Mouse (Mus musculus): ENCODE measurements around the gene Rmdn2. TPM values are rescaled to one million over a fixed set of nuclear protein-coding genes. Genes with fewer than 3 reads are reported as not detected.

The Rmdn2 gene
- polyA plus RNA-seq, 1 experiment from 2014 or later = 18.6 TPM

DNA sequence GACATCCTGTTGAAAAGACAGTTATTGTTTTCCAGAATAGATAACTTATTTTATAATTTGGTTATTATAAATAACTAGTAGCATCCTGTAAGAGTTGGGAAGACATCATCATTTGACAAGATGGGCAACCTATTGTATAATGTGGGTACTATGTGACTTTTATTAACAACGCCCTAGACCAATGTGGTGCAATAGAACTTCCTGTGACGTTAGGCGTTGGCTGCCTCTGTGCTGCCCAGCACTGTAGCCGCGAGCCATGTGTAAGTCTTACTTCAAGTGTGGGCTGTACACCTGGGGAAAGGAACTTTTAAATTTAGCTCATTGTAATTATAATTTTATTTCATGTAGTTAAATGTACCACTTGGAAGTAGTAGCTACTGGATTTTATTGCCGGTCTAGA is 10.4 kb downstream of the Rmdn2 start:
- Histone ChIP-seq H3K27ac (no peak overlapping the region), H3K27me3 (ENCODE audit: insufficient read depth, poor library complexity, severe bottlenecking) (no peaks in the 10 kb centered on the region), H3K9me3 (no peaks in the 10 kb centered on the region), H3K4me3 (no peak overlapping the region), H3K36me3 (0 out of 2 replicates have a peak, but pooled peaks cover 2% of the 10 kb centered on the region), H3K4me1 (peaks cover 2% of the 10 kb centered on the region; the same call in 1 of the 2 replicates)
- WGBS = 95% methylated on average over 6 of the region's 6 CpGs
- DNase-seq (ENCODE audit: low spot score) = no peak

GRCm38 (mm10) chr17:79622574-79622973 is 10.9 kb downstream of the Rmdn2 start:
- 0 out of 2 replicates have a peak, but pooled peaks cover 2% of the 10 kb centered on the region for H3K36me3 ChIP-seq
- H3K9me3 ChIP-seq = no peaks in the 10 kb centered on the region
- no peak overlapping the region for H3K27ac ChIP-seq
- H3K4me3 ChIP-seq = no peak overlapping the region
- 91% methylated on average over 7 of the region's 7 CpGs for WGBS
- no peak for DNase-seq (ENCODE audit: low spot score)
- H3K27me3 ChIP-seq (ENCODE audit: insufficient read depth, poor library complexity, severe bottlenecking) = no peaks in the 10 kb centered on the region
- peaks cover 2% of the 10 kb centered on the region; the same call in 1 of the 2 replicates for H3K4me1 ChIP-seq

DNA sequence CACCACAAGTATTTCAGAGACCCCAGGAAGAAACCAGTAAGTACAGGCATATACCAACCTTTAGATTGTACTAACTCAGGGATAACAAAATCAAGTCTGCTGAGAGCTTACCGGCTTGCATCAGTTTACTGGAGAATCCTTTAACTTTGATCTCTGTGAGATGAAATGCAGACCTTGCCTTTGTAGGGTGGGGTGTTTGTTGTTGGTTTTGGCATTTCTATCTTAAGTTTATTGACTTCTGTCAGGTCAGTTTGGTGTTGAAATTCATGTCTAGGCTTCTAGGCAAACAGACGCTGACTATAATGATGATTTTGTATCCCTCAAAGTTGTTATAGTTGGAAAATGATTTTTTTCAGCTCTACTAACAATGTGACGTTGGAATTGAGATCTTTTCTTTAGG is 12.2 kb downstream of the Rmdn2 start:
- H3K36me3 ChIP-seq = peaks cover 2% of the 10 kb centered on the region; the same call in 1 of the 2 replicates
- no peaks in the 10 kb centered on the region for H3K4me1 ChIP-seq
- no peaks in the 10 kb centered on the region for H3K27me3 ChIP-seq (ENCODE audit: insufficient read depth, poor library complexity, severe bottlenecking)
- no peak overlapping the region for H3K27ac ChIP-seq
- H3K4me3 ChIP-seq = no peak overlapping the region
- 70% methylated on average over 3 of the region's 3 CpGs for WGBS
- H3K9me3 ChIP-seq = no peaks in the 10 kb centered on the region
- DNase-seq (ENCODE audit: low spot score) = no peak

GRCm38 (mm10) chr17:79626241-79626816 is 14.7 kb downstream of the Rmdn2 start:
- H3K27ac ChIP-seq = no peak overlapping the region
- no peaks in the 10 kb centered on the region for H3K27me3 ChIP-seq (ENCODE audit: insufficient read depth, poor library complexity, severe bottlenecking)
- no peaks in the 10 kb centered on the region for H3K4me1 ChIP-seq
- peaks cover 2% of the 10 kb centered on the region; the same call in 1 of the 2 replicates for H3K36me3 ChIP-seq
- no peak overlapping the region for H3K4me3 ChIP-seq
- no peaks in the 10 kb centered on the region for H3K9me3 ChIP-seq
- WGBS = 87% methylated on average over 12 of the region's 12 CpGs
- no peak for DNase-seq (ENCODE audit: low spot score)

DNA sequence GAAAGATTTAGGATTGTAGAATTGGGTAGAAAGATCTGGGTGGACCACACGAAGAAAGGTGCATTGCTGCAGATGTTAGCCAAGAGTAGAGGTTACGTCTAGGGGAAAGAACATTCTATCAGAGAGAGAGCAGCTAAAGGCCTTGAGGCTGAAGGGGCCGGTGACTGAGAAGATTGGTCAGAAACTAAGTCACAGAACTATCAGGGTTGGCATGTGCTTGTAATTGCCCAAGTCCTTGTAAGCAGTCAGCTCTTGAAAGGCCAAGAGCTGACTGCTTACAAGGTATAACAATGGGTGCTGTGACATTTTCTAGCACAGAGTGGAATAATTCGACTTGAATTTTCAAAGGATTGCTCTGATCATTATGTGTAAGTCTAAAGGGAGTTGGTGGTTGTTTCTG is 38.2 kb downstream of the Rmdn2 start:
- Histone ChIP-seq H3K36me3 (peaks cover 3% of the 10 kb centered on the region; the same call in 1 of the 2 replicates), H3K4me3 (no peak overlapping the region), H3K27ac (no peak overlapping the region), H3K4me1 (no peaks in the 10 kb centered on the region), H3K9me3 (no peaks in the 10 kb centered on the region), H3K27me3 (ENCODE audit: insufficient read depth, poor library complexity, severe bottlenecking) (no peaks in the 10 kb centered on the region)
- 81% methylated on average over 4 of the region's 4 CpGs for WGBS
- no peak for DNase-seq (ENCODE audit: low spot score)

DNA sequence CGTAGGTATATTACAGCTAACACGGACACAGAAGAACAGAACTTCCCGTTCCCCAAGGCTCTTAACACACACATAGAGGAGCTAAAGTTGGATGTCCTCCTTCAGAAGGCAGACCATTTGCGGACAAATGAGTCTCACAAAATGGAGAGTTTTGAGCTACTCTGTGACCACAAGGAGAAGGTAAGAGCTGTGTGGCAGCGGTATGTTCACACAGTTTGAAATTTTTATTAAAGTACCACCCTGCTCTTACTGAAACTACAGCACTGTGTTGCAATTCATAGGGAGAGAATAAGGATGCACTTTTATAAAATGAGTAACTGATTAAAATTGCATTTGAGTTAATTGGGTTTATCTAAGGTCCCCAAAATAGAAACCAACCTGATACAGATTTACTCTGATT is 38.6 kb downstream of the Rmdn2 start:
- no peak for DNase-seq (ENCODE audit: low spot score)
- H3K4me1 ChIP-seq = no peaks in the 10 kb centered on the region
- H3K4me3 ChIP-seq = no peak overlapping the region
- H3K27me3 ChIP-seq (ENCODE audit: insufficient read depth, poor library complexity, severe bottlenecking) = no peaks in the 10 kb centered on the region
- H3K27ac ChIP-seq = no peak overlapping the region
- no peaks in the 10 kb centered on the region for H3K9me3 ChIP-seq
- 86% methylated on average over 5 of the region's 5 CpGs for WGBS
- H3K36me3 ChIP-seq = peaks cover 3% of the 10 kb centered on the region; the same call in 1 of the 2 replicates

DNA sequence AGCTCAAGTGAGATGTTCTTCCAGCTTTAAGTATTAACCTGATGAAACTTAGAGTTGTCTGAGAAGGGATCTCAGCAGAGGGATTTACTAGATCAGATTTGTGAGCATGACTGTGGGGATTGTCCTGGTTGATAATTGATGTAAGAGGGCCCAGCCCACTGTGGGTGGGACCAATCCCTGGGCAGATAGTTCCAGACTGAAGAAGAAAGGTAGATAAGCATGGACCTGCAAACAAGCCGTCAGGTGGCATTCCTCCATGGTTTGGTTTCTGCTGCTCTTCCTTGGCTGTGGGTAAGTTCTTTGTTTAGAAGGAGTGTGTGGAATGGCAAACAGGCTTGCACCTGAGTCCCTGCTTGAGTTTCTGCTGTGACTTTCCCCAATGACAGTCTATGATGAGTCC is 41.5 kb downstream of the Rmdn2 start:
- DNase-seq (ENCODE audit: low spot score) = no peak
- 89% methylated on average over 1 of the region's 1 CpGs for WGBS
- Histone ChIP-seq H3K27ac (no peak overlapping the region), H3K4me3 (no peak overlapping the region), H3K36me3 (peaks cover 3% of the 10 kb centered on the region; the same call in 1 of the 2 replicates), H3K27me3 (ENCODE audit: insufficient read depth, poor library complexity, severe bottlenecking) (no peaks in the 10 kb centered on the region), H3K4me1 (0 out of 2 replicates have a peak, but pooled peaks cover 5% of the 10 kb centered on the region), H3K9me3 (no peaks in the 10 kb centered on the region)

DNA sequence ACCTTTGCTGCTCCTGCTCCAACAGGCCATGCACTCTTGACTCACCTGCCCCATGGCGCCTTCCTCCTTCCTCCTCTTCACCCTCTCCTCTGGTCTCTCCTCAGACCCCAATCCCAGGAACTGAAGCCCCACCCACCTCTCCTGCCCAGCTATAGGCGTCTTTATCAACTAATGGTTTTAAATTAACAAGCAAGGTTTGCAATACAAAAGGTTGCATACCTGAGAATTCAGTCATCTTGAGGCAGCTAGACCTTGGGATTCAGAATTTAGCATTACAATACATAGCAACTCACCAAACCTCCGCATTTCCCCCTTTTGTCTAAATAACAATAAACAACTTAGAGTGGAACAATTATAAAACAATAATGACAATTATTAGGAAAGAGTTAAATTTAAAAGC is 42.5 kb downstream of the Rmdn2 start:
- no peak overlapping the region for H3K27ac ChIP-seq
- H3K9me3 ChIP-seq = no peaks in the 10 kb centered on the region
- H3K36me3 ChIP-seq = peaks cover 3% of the 10 kb centered on the region; the same call in 1 of the 2 replicates
- no peak overlapping the region for H3K4me3 ChIP-seq
- 72% methylated on average over 3 of the region's 3 CpGs for WGBS
- no peak for DNase-seq (ENCODE audit: low spot score)
- H3K4me1 ChIP-seq = 0 out of 2 replicates have a peak, but pooled peaks cover 8% of the 10 kb centered on the region
- H3K27me3 ChIP-seq (ENCODE audit: insufficient read depth, poor library complexity, severe bottlenecking) = no peaks in the 10 kb centered on the region

GRCm38 (mm10) chr17:79657785-79658184 is 46.1 kb downstream of the Rmdn2 start:
- Histone ChIP-seq H3K36me3 (peaks cover 3% of the 10 kb centered on the region; the same call in 1 of the 2 replicates), H3K4me1 (0 out of 2 replicates have a peak, but pooled peaks cover 8% of the 10 kb centered on the region), H3K4me3 (no peak overlapping the region), H3K27ac (0 out of 2 replicates have a peak overlapping the region, but pooled peaks have one; percentile 36), H3K27me3 (ENCODE audit: insufficient read depth, poor library complexity, severe bottlenecking) (no peaks in the 10 kb centered on the region), H3K9me3 (no peaks in the 10 kb centered on the region)
- peak; percentile 78 for DNase-seq (ENCODE audit: low spot score)
- WGBS = 42% methylated on average over 9 of the region's 9 CpGs

DNA sequence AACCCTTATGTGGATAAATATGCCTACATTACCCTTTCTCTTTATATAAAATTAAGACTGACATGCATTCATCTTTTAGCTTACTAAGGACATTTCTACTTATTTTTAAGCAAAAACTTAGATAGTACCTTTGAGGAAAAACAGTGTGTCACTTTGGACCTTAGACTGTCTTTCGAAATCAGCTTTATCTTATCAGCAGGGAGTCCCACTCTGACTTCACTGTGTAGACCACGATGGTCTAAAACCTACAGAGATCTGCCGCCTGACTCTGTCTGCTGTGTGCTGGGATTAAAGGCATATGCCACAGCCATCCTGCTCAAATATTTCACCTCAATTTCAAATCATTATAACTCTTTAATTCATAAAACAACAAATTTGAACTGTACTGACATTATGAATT is 46.8 kb downstream of the Rmdn2 start:
- Histone ChIP-seq H3K4me1 (0 out of 2 replicates have a peak, but pooled peaks cover 8% of the 10 kb centered on the region), H3K9me3 (no peaks in the 10 kb centered on the region), H3K4me3 (no peak overlapping the region), H3K27ac (no peak overlapping the region), H3K27me3 (ENCODE audit: insufficient read depth, poor library complexity, severe bottlenecking) (no peaks in the 10 kb centered on the region), H3K36me3 (no peaks in the 10 kb centered on the region)
- WGBS = 19% methylated on average over 3 of the region's 3 CpGs
- DNase-seq (ENCODE audit: low spot score) = no peak

GRCm38 (mm10) chr17:79658863-79659262 is 47.2 kb downstream of the Rmdn2 start:
- 0 out of 2 replicates have a peak, but pooled peaks cover 8% of the 10 kb centered on the region for H3K4me1 ChIP-seq
- 0 out of 2 replicates have a peak overlapping the region, but pooled peaks have one; percentile 4 for H3K27ac ChIP-seq
- WGBS = 70% methylated on average over 8 of the region's 8 CpGs
- H3K4me3 ChIP-seq = no peak overlapping the region
- H3K27me3 ChIP-seq (ENCODE audit: insufficient read depth, poor library complexity, severe bottlenecking) = no peaks in the 10 kb centered on the region
- DNase-seq (ENCODE audit: low spot score) = no peak
- no peaks in the 10 kb centered on the region for H3K9me3 ChIP-seq
- H3K36me3 ChIP-seq = no peaks in the 10 kb centered on the region

DNA sequence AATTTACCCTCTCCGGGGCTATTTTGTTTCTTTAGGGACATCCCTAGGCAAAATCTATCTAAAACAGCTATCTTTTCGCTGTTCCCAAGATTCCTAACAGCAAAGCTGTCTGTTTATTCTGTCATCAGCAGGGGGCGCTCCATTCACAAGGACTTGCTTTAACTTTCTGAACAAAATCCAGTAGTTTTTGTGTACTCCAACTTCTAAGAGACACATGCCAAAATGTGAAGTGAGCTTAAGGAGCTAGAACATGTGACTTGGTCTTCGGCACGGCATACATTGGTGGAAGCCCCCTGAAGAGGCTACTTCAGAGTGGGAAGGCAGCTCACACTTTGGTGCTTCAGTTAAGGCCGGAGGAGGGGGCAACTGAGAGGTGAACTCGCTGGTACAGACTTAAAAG is 49.7 kb downstream of the Rmdn2 start:
- Histone ChIP-seq H3K27ac (no peak overlapping the region), H3K4me3 (no peak overlapping the region), H3K9me3 (no peaks in the 10 kb centered on the region), H3K27me3 (ENCODE audit: insufficient read depth, poor library complexity, severe bottlenecking) (no peaks in the 10 kb centered on the region), H3K36me3 (no peaks in the 10 kb centered on the region), H3K4me1 (0 out of 2 replicates have a peak, but pooled peaks cover 8% of the 10 kb centered on the region)
- WGBS = 45% methylated on average over 7 of the region's 7 CpGs
- no peak for DNase-seq (ENCODE audit: low spot score)

- 70% methylated on average over 9 of the region's 9 CpGs for WGBS
- 0 out of 2 replicates have a peak, but pooled peaks cover 8% of the 10 kb centered on the region for H3K4me1 ChIP-seq
- H3K9me3 ChIP-seq = no peaks in the 10 kb centered on the region
- H3K4me3 ChIP-seq = no peak overlapping the region
- DNase-seq (ENCODE audit: low spot score) = no peak
- H3K27me3 ChIP-seq (ENCODE audit: insufficient read depth, poor library complexity, severe bottlenecking) = no peaks in the 10 kb centered on the region
- H3K27ac ChIP-seq = no peak overlapping the region
- H3K36me3 ChIP-seq = no peaks in the 10 kb centered on the region
Measured at GRCm38 (mm10) chr17:79661848-79662247, 50.2 kb downstream of the Rmdn2 start.

All from heart, embryonic 10.5 days (tissue).